Mouse (Mus musculus) erythroblast, embryonic 14.5 days (primary cell): ENCODE data around the gene Ccdc158.

Experiments
- GATA1 ChIP-seq: IDR thresholded peaks from 2 replicates; pipeline ENCODE4 v1.6.1; 2012; ENCODE audit warnings: low read length, inconsistent platforms, mixed read lengths
- TAL1 ChIP-seq: IDR thresholded peaks from 3 replicates; pipeline ENCODE4 v1.6.1; 2012; ENCODE audit warnings: low read length, inconsistent platforms, mixed read lengths

- TF ChIP-seq GATA1 (no peak), TAL1 (no peak)
These were observed 7.7 kb upstream of the Ccdc158 start for GRCm38 (mm10) chr5:92682621-92683348.
